Mouse (Mus musculus) liver, adult 2 months (tissue): ENCODE data around the gene Crebrf. TPM values are rescaled to one million over a fixed set of nuclear protein-coding genes. Genes with fewer than 3 reads are reported as not detected.

Experiments used
- DNase-seq: peaks from one replicate; pipeline ENCODE4 v3.0.0-alpha.2; 2011; ENCODE audit warnings: low read depth, low spot score; ENCODE audit errors: extremely low read depth
- H3K27ac ChIP-seq: fragments of 200-500 bp; replicated peaks from 2 replicates; pipeline ENCODE4 v1.5.1; 2012; ENCODE audit warnings: low read depth, mild to moderate bottlenecking, control low read depth, inconsistent platforms, low read length; ENCODE audit not compliant: insufficient read depth
- H3K27me3 ChIP-seq: fragments of 200-500 bp; 2 replicates; pipeline ENCODE4 v1.6.1; 2012; ENCODE audit warnings: mild to moderate bottlenecking, moderate library complexity, low read length, inconsistent platforms; ENCODE audit not compliant: control insufficient read depth, insufficient read depth
- H3K36me3 ChIP-seq: fragments of 200-500 bp; 2 replicates; pipeline ENCODE4 v1.6.1; 2012; ENCODE audit warnings: low read length, inconsistent platforms; ENCODE audit not compliant: control insufficient read depth, insufficient read depth
- H3K4me1 ChIP-seq: fragments of 200-500 bp; 2 replicates; pipeline ENCODE4 v1.6.1; 2011; ENCODE audit warnings: low read length; ENCODE audit not compliant: control insufficient read depth, insufficient read depth
- H3K4me3 ChIP-seq: fragments of 200-500 bp; 2 replicates; pipeline ENCODE4 v1.5.1; 2011; ENCODE audit warnings: low read depth, mild to moderate bottlenecking, control low read depth, low read length, moderate library complexity; ENCODE audit not compliant: insufficient read depth
- H3K79me2 ChIP-seq: fragments of 200-500 bp; 2 replicates; pipeline ENCODE4 v1.6.1; 2012; ENCODE audit warnings: inconsistent platforms, mild to moderate bottlenecking, low read length, moderate library complexity; ENCODE audit not compliant: control insufficient read depth, insufficient read depth
- H3K9ac ChIP-seq: fragments of 200-500 bp; 2 replicates; pipeline ENCODE4 v1.6.1; 2012; ENCODE audit warnings: low read depth, mild to moderate bottlenecking, control low read depth, inconsistent platforms, low read length
- CTCF ChIP-seq: fragments of 200-500 bp; IDR thresholded peaks from 2 replicates; pipeline ENCODE4 v1.5.1; 2011; ENCODE audit warnings: low read depth, low read length, control low read depth
- POLR2A ChIP-seq: fragments of 200-500 bp; IDR thresholded peaks from 2 replicates; pipeline ENCODE4 v1.6.1; 2011; ENCODE audit warnings: low read length, control low read depth; ENCODE audit not compliant: insufficient read depth; ENCODE audit errors: extremely low read depth
- WGBS: fragments of 180-500 bp; shearing (Covaris S2); methylation state at CpG from one replicate; pipeline ENCODE4 v1.1.7; 2018; 5-methylcytosine and 5-hydroxymethylcytosine counted together
- polyA plus RNA-seq: library from polyadenylated mRNA; depleted of rRNA; stranded (reverse); fragments of >200 nt; gene quantifications from 2 replicates; pipeline ENCODE4 v1.2.3, GENCODE M21; 2012; rRNA removed
- total RNA-seq: library from RNA; depleted of rRNA; stranded (reverse); fragments of >200 nt; gene quantifications from 2 replicates; pipeline ENCODE4 v1.2.3, GENCODE M21; 2014; rRNA removed

The Crebrf gene
- total and polyA plus RNA-seq, 2 experiments, result 1.4 to 37.0 TPM

DNA sequence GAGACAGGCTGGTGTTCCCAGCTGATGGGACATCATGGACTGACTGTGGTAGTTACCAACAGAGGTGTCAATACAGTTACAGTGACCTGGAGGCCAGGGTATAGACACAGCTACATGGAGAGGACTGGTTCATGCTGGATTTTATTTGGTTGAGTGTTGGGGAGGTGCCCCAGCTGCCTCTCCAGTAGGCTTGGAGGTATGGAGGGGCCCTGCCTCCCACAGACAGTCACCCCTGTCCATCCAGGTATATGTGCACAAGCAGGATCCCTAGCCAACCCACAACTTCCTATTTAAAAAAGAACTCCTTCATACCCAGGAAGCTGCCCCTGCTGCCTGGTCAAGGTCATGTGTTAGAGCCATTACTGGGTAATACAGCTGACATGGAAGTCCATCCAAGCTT, 102.3 kb downstream of the Crebrf start:
- DNase-seq, result no peak
- Histone ChIP-seq H3K4me3 (no peak overlapping the region), H3K79me2 (no peaks in the 10 kb centered on the region), H3K36me3 (no peaks in the 10 kb centered on the region), H3K27me3 (no peaks in the 10 kb centered on the region), H3K4me1 (no peaks in the 10 kb centered on the region), H3K9ac (no peak overlapping the region), H3K27ac (no peak overlapping the region)
- no peak for TF ChIP-seq POLR2A

DNA sequence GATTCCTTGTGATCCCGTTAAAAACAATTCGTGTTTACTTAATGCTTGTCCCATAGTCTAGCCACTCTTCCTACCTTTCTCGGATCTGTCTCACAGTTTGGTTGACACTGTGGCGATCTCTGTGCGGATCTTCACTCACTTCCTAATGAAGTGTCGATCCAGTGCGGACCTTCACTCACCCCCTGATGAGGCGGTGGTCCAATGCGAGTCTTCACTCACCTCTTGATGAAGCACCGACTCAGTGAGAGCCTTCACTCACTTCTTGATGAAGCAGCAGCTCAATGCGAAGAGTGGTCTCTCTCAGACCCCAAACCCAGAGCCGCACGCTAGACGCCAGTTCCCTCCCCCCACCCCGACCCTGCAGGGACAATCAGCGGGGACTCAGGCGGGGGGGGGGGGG, 110.7 kb downstream of the Crebrf start:
- H3K27me3 ChIP-seq, result no peaks in the 10 kb centered on the region
- no peaks in the 10 kb centered on the region for H3K4me1 ChIP-seq
- H3K4me3 ChIP-seq, result no peak overlapping the region
- H3K27ac ChIP-seq, result no peak overlapping the region
- no peak overlapping the region for H3K9ac ChIP-seq
- TF ChIP-seq CTCF (no peak), POLR2A (no peak)
- no peaks in the 10 kb centered on the region for H3K36me3 ChIP-seq
- no peaks in the 10 kb centered on the region for H3K79me2 ChIP-seq
- 68% methylated on average over 17 of the region's 17 CpGs for WGBS
- no peak for DNase-seq

Other genes starting within 250 kb of the Crebrf start
- 30.7 and 34.6 TPM in 2 replicates for gene Ergic1, start 154.2 kb upstream of the Crebrf start, total RNA-seq
- gene Ergic1, start 154.2 kb upstream of the Crebrf start, polyA plus RNA-seq, result 93.3 and 106 TPM in 2 replicates
- gene Dusp1, start 153.5 kb upstream of the Crebrf start, total RNA-seq, result 10.5 and 10.7 TPM in 2 replicates
- gene Dusp1, start 153.5 kb upstream of the Crebrf start, polyA plus RNA-seq, result 22.2 and 40.0 TPM in 2 replicates
- gene Atp6v0e, start 52.4 kb upstream of the Crebrf start, total RNA-seq, result 104 and 108 TPM in 2 replicates
- gene Atp6v0e, start 52.4 kb upstream of the Crebrf start, polyA plus RNA-seq, result 122 and 131 TPM in 2 replicates
- gene Bnip1, start 65.4 kb downstream of the Crebrf start, total RNA-seq, result 22.8 and 25.2 TPM in 2 replicates
- 17.5 and 18.4 TPM in 2 replicates for gene Bnip1, start 65.4 kb downstream of the Crebrf start, polyA plus RNA-seq
- not detected in 2 replicates for gene Nkx2-5, start 129.4 kb downstream of the Crebrf start, total RNA-seq
- not detected in 2 replicates for gene Nkx2-5, start 129.4 kb downstream of the Crebrf start, polyA plus RNA-seq
- gene Kifc5b, start 201.4 kb downstream of the Crebrf start, total RNA-seq, result 0.47 and 0.55 TPM in 2 replicates
- gene Kifc5b, start 201.4 kb downstream of the Crebrf start, polyA plus RNA-seq, result 0.45 and 0.50 TPM in 2 replicates
- 4.2 and 5.6 TPM in 2 replicates for gene Phf1, start 217.4 kb downstream of the Crebrf start, total RNA-seq
- 22.0 and 35.0 TPM in 2 replicates for gene Phf1, start 217.4 kb downstream of the Crebrf start, polyA plus RNA-seq
- 19.6 and 21.4 TPM in 2 replicates for gene Cuta, start 223.9 kb downstream of the Crebrf start, total RNA-seq
- 126 and 129 TPM in 2 replicates for gene Cuta, start 223.9 kb downstream of the Crebrf start, polyA plus RNA-seq
- gene Syngap1, start 225.6 kb downstream of the Crebrf start, total RNA-seq, result 0.92 and 0.94 TPM in 2 replicates
- 1.3 and 2.3 TPM in 2 replicates for gene Syngap1, start 225.6 kb downstream of the Crebrf start, polyA plus RNA-seq